Mouse (Mus musculus) CH12.LX (cell line): Measurements from ENCODE around the gene Fgg. TPM values are rescaled to one million over a fixed set of nuclear protein-coding genes. Genes with fewer than 3 reads are reported as not detected.

Experiments used
- DNase-seq: peaks from one replicate; pipeline ENCODE4 v3.0.0-alpha.2; 2013; ENCODE audit errors: extremely low read depth
- H3K27ac ChIP-seq: 2 replicates; pipeline ENCODE4 v1.5.1; 2012; ENCODE audit warnings: low read depth, mild to moderate bottlenecking, control low read depth, moderate library complexity; ENCODE audit not compliant: insufficient read depth
- H3K27me3 ChIP-seq: replicated peaks from 2 replicates; pipeline ENCODE3; 2012; ENCODE audit warnings: inconsistent platforms
- H3K36me3 ChIP-seq, 2 experiments: replicated peaks in 1 of 2; 2 replicates each; pipeline versions ENCODE3 to v1.6.1; 2012; ENCODE audit warnings: inconsistent platforms in 1 of 2, low read length in 1 of 2, mild to moderate bottlenecking in 1 of 2, mixed read lengths in 1 of 2, moderate library complexity in 1 of 2; ENCODE audit not compliant: control insufficient read depth in 1 of 2, insufficient read depth in 1 of 2
- H3K4me1 ChIP-seq, 2 experiments: 2 replicates each; pipeline ENCODE4 v1.6.1; 2012; ENCODE audit warnings: inconsistent platforms in 1 of 2, moderate library complexity in 1 of 2; ENCODE audit not compliant: insufficient read depth in 2 of 2, control insufficient read depth in 1 of 2
- H3K4me2 ChIP-seq: 2 replicates; pipeline ENCODE4 v1.6.1; 2012; ENCODE audit warnings: low read depth, mild to moderate bottlenecking, control low read depth; ENCODE audit not compliant: poor library complexity, insufficient read depth, severe bottlenecking
- H3K4me3 ChIP-seq, 3 experiments: fragments of 150-350 bp in 1 of 3; sonication (generic) in 1 of 3; replicated peaks in 1 of 3; 2 replicates each; pipeline versions ENCODE3 to v1.5.1; 2011 to 2012; ENCODE audit warnings: low read depth in 2 of 3, low read length in 2 of 3, mild to moderate bottlenecking in 2 of 3, moderate library complexity in 2 of 3, control low read depth in 1 of 3, improper control_type of control experiment in 1 of 3, inconsistent platforms in 1 of 3, mixed read lengths in 1 of 3; ENCODE audit not compliant: poor library complexity in 1 of 3
- H3K79me2 ChIP-seq: replicated peaks from 2 replicates; pipeline ENCODE4 v1.6.1; 2012; ENCODE audit warnings: mild to moderate bottlenecking, moderate library complexity; ENCODE audit not compliant: control insufficient read depth, poor library complexity, insufficient read depth, severe bottlenecking; ENCODE audit errors: extremely low read depth
- H3K9ac ChIP-seq: 2 replicates; pipeline ENCODE4 v1.6.1; 2012; ENCODE audit warnings: low read depth, mild to moderate bottlenecking, control low read depth, moderate library complexity; ENCODE audit not compliant: insufficient read depth
- H3K9me3 ChIP-seq: replicated peaks from 2 replicates; pipeline ENCODE3; 2012; ENCODE audit warnings: low read length, inconsistent platforms, mixed read lengths
- CHD2 ChIP-seq: IDR thresholded peaks from 2 replicates; pipeline ENCODE4 v1.6.1; 2011; ENCODE audit warnings: low read length, improper control_type of control experiment
- CTCF ChIP-seq, 2 experiments: IDR thresholded peaks in 1 of 2; conservative IDR thresholded peaks in 1 of 2; 2 replicates each; pipeline ENCODE4 v1.5.1; 2011 to 2012; ENCODE audit warnings: low read depth in 2 of 2, low read length in 2 of 2, improper control_type of control experiment in 1 of 2, inconsistent platforms in 1 of 2, mild to moderate bottlenecking in 1 of 2, moderate library complexity in 1 of 2
- ELF1 ChIP-seq: IDR thresholded peaks from 2 replicates; pipeline ENCODE4 v1.6.1; 2014; ENCODE audit warnings: low read depth, mild to moderate bottlenecking, inconsistent platforms, low read length, improper control_type of control experiment
- HCFC1 ChIP-seq: IDR thresholded peaks from 2 replicates; pipeline ENCODE4 v1.6.1; 2012; ENCODE audit warnings: low read depth, mild to moderate bottlenecking, inconsistent platforms, low read length, improper control_type of control experiment
- JUN ChIP-seq: IDR thresholded peaks from 2 replicates; pipeline ENCODE4 v1.6.1; 2011; ENCODE audit warnings: low read depth, mild to moderate bottlenecking, low read length, improper control_type of control experiment, moderate library complexity; ENCODE audit not compliant: insufficient read depth
- MAFK ChIP-seq: IDR thresholded peaks from 2 replicates; pipeline ENCODE4 v1.6.1; 2011; ENCODE audit warnings: low read length, improper control_type of control experiment; ENCODE audit not compliant: insufficient replicate concordance
- MAZ ChIP-seq: IDR thresholded peaks from 2 replicates; pipeline ENCODE4 v1.6.1; 2012; ENCODE audit warnings: low read depth, mild to moderate bottlenecking, inconsistent platforms, low read length, improper control_type of control experiment, moderate library complexity
- MEF2A ChIP-seq: IDR thresholded peaks from 2 replicates; pipeline ENCODE4 v1.6.1; 2014; ENCODE audit warnings: low read depth, mild to moderate bottlenecking, inconsistent platforms, low read length, improper control_type of control experiment, borderline replicate concordance
- MXI1 ChIP-seq: IDR thresholded peaks from 2 replicates; pipeline ENCODE4 v1.6.1; 2011; ENCODE audit warnings: mild to moderate bottlenecking, low read depth, low read length, improper control_type of control experiment
- MYC ChIP-seq: IDR thresholded peaks from 2 replicates; pipeline ENCODE4 v1.6.1; 2011; ENCODE audit warnings: low read depth, mild to moderate bottlenecking, improper control_type of control experiment, low read length
- NELFE ChIP-seq: IDR thresholded peaks from 2 replicates; pipeline ENCODE4 v1.6.1; 2011; ENCODE audit warnings: low read depth, low read length, improper control_type of control experiment
- POLR2A ChIP-seq: IDR thresholded peaks from 2 replicates; pipeline ENCODE4 v1.6.1; 2011; ENCODE audit warnings: low read depth, mild to moderate bottlenecking, improper control_type of control experiment, low read length
- POLR2AphosphoS2 ChIP-seq: IDR thresholded peaks from 2 replicates; pipeline ENCODE4 v1.6.1; 2011; ENCODE audit warnings: low read depth, low read length, improper control_type of control experiment
- RCOR1 ChIP-seq: conservative IDR thresholded peaks from 2 replicates; pipeline ENCODE4 v1.6.1; 2012; ENCODE audit warnings: low read depth, mild to moderate bottlenecking, inconsistent platforms, low read length, improper control_type of control experiment
- SIN3A ChIP-seq: IDR thresholded peaks from 2 replicates; pipeline ENCODE4 v1.6.1; 2012; ENCODE audit warnings: low read length, improper control_type of control experiment, inconsistent platforms
- TCF12 ChIP-seq: IDR thresholded peaks from 2 replicates; pipeline ENCODE4 v1.6.1; 2014; ENCODE audit warnings: low read depth, mild to moderate bottlenecking, inconsistent platforms, low read length, improper control_type of control experiment
- ZC3H11A ChIP-seq: IDR thresholded peaks from 2 replicates; pipeline ENCODE4 v1.6.1; 2012; ENCODE audit warnings: low read depth, mild to moderate bottlenecking, inconsistent platforms, low read length, improper control_type of control experiment
- ZKSCAN1 ChIP-seq: IDR thresholded peaks from 2 replicates; pipeline ENCODE4 v1.6.1; 2012; ENCODE audit warnings: low read depth, inconsistent platforms, low read length, improper control_type of control experiment, borderline replicate concordance
- ZMIZ1 ChIP-seq: IDR thresholded peaks from 2 replicates; pipeline ENCODE4 v1.6.1; 2012; ENCODE audit warnings: low read depth, mild to moderate bottlenecking, inconsistent platforms, low read length, improper control_type of control experiment
- ZNF384 ChIP-seq: IDR thresholded peaks from 2 replicates; pipeline ENCODE4 v1.6.1; 2012; ENCODE audit warnings: low read depth, low read length, improper control_type of control experiment, inconsistent platforms
- dilution Hi-C: fragments of 300-500 bp; cut with MboI; formaldehyde crosslinking; loops from 2 replicates; pipeline ENCODE4 v1.14.3; 2020; ENCODE audit warnings: low sequenced_read_pairs; ENCODE audit not compliant: extremely low pct_unique_long_range_greater_than_20kb, extremely low pct_ligation_motif_present
- in situ Hi-C: fragments of 300-500 bp; cut with MboI; formaldehyde crosslinking; loops from 3 replicates; pipeline ENCODE4 v1.14.3; 2019; ENCODE audit warnings: low sequenced_read_pairs, low pct_ligation_motif_present, low pct_unique_long_range_greater_than_20kb, mixed read lengths
- polyA plus RNA-seq: library from polyadenylated mRNA; unstranded; fragments of >175 nt; gene quantifications from 2 replicates; pipeline ENCODE4 v1.2.1, GENCODE M21; 2012; ENCODE audit warnings: low read depth; ENCODE audit not compliant: insufficient read length
- total RNA-seq, 2 experiments: library from RNA; depleted of rRNA; stranded (reverse); fragments of 300-350 nt in 1 of 2; fragments of >200 nt in 1 of 2; gene quantifications; 2 replicates each; pipeline ENCODE4 v1.2.3; 2012 to 2014

Fgg gene
- total and polyA plus RNA-seq, 3 experiments, result not detected

- in situ Hi-C loops, result no loop called here
- no peak overlapping the region for H3K9ac ChIP-seq
- TF ChIP-seq MEF2A, result no peak
- no peak for TF ChIP-seq MAZ
- no peak for TF ChIP-seq HCFC1
- TF ChIP-seq NELFE, result no peak
- TF ChIP-seq, all 38 proteins: peak for 0
- no peak for DNase-seq
- Histone ChIP-seq H3K4me2 (no peak overlapping the region), H3K4me3 (no peak overlapping the region), H3K4me1 (no peaks in the 10 kb centered on the region), H3K79me2 (no peaks in the 10 kb centered on the region), H3K27ac (no peak overlapping the region), H3K9me3 (no peaks in the 10 kb centered on the region), H3K27me3 (no peaks in the 10 kb centered on the region), H3K36me3 (no peaks in the 10 kb centered on the region)
- dilution Hi-C loops, result no loop called here
These were observed 2.8 kb downstream of the Fgg start for GRCm38 (mm10) chr3:83010291-83010690.

- Histone ChIP-seq H3K36me3 (no peaks in the 10 kb centered on the region), H3K9me3 (no peaks in the 10 kb centered on the region), H3K27ac (no peak overlapping the region), H3K4me2 (no peak overlapping the region), H3K9ac (no peak overlapping the region), H3K4me1 (no peaks in the 10 kb centered on the region), H3K79me2 (no peaks in the 10 kb centered on the region), H3K27me3 (no peaks in the 10 kb centered on the region), H3K4me3 (no peak overlapping the region)
- no peak for DNase-seq
- TF ChIP-seq MXI1 (no peak), CHD2 (no peak), MYC (no peak), JUN (no peak), POLR2AphosphoS2 (no peak), POLR2A (no peak), ZMIZ1 (no peak), HCFC1 (no peak), MEF2A (no peak), SIN3A (no peak), CTCF (conservative IDR thresholded peaks at IDR 0.05 in 1 of 2, IDR thresholded peaks at IDR 0.05 in 1 of 2; ENCODE audit: low read depth in 2 of 2, low read length in 2 of 2) (no peak), ZC3H11A (no peak), ELF1 (no peak), RCOR1 (no peak)
- dilution Hi-C loops, result no loop called here
- in situ Hi-C loops, result no loop called here
These were observed 3.6 kb downstream of the Fgg start for GRCm38 (mm10) chr3:83011136-83011535.

DNA sequence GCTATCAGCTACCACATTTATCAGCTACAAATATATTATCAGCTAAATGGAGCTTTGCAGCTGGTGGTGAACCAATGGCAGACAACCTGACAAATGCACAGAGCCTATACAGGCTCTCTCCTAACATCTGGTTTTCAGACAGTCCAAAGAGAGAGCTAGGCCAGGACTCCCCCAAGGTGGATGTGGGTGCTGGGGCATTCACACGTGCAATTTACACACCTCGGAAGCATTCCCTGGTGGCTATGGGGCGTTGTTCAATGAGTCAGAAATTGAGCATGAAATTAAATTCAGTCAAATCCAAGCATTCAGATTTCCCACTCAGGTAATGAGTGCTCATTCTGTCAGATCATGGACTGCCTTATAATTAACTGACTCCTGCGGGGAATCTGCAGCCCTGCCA lies 4.0 kb downstream of the Fgg start:
- no peak for TF ChIP-seq ZKSCAN1
- no peak for TF ChIP-seq MEF2A
- TF ChIP-seq MAFK, result no peak
- TF ChIP-seq MAZ, result no peak
- TF ChIP-seq TCF12, result no peak
- no peak for TF ChIP-seq SIN3A
- TF ChIP-seq ZNF384, result no peak
- dilution Hi-C loops, result no loop called here
- Histone ChIP-seq H3K79me2 (no peaks in the 10 kb centered on the region), H3K36me3 (no peaks in the 10 kb centered on the region), H3K9me3 (no peaks in the 10 kb centered on the region), H3K27ac (no peak overlapping the region), H3K4me1 (no peaks in the 10 kb centered on the region), H3K4me2 (no peak overlapping the region), H3K27me3 (no peaks in the 10 kb centered on the region), H3K9ac (no peak overlapping the region), H3K4me3 (no peak overlapping the region)
- in situ Hi-C loops, result no loop called here
- DNase-seq, result no peak
